Mouse (Mus musculus): Measurements from ENCODE around the gene Mrpl20.

Mrpl20 gene

DNA sequence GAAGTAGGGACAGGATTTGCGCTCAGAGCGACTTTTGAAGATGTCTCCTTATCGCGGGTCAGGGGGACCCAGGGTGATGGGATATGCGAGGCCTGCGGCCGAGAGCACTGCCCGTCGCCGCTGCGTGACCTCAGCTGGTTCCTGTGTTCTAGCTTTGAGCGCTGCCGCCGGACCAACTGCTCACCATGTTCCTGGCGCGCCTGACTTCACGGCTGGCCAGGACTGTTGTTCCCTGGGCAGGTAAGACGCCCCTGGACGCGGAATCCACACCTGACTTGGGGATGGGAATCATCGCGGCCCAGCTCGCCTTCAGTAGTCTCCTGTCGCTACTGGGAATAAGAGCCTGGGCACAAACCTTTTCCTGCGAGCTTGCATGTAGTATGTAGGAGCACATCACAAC, 29.2 kb downstream of the Mrpl20 start:
- no peak for DNase-seq (ENCODE audit: low spot score)

DNA sequence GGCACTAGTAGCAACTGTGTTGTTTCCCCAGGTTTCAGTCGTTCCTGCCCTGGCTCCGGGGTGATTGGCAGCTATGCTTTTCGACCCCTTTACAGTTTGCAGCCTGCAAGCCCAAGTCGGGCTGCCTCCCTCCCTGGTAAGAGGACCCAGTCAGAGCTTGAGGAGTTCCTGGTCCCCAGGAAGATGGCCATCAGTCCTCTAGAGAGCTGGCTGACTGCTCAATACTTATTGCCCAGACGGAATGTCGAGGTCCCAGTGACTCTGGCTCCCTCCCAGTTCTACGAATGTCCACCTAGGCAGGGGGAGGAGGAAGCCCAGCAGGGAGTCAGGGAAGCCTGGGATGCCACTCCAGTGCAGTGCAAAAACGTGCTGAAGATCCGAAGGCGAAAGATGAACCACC, 29.6 kb downstream of the Mrpl20 start:
- no peak for DNase-seq (ENCODE audit: low spot score)

DNA sequence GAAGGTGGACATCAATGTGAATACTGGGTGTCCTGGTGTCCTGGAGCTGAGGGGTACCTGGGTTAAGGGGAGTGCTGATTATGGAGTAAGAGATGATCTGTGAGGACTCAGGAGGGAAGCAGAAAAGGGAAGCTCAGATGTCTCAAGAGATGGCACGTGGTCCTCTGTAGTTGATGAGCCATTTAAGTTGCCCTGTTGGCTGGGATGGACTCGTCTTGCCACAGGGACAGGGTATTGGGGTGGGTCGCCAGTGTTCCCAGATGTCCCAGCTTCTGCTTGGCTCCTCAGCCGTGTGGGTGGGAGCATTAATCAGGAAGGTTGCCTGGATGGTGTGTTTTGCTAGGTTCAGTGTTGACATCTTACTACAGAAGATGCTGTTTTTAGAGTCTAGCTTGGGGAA, 30.6 kb downstream of the Mrpl20 start:
- no peak for DNase-seq (ENCODE audit: low spot score)

DNA sequence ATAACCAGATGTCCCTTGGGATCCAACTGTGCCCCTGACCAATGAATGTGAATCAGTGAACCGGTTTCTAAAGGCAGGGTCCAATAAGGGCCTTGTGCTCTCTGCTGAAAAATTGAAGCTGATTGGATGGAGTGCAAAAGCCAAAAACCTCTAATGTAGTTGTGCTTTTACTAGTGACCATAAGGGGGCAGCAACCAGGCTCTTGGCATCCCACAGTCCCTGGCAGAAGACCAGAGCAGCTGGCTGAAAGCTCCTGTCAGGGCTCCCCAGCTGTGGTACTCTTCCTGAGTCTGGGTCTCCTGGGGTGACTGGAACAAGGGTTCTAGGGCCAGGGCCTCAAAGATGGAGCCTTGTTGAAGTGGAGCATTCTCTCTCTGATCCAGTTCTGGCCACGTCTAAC, 31.2 kb downstream of the Mrpl20 start:
- DNase-seq (ENCODE audit: low spot score) = no peak

DNA sequence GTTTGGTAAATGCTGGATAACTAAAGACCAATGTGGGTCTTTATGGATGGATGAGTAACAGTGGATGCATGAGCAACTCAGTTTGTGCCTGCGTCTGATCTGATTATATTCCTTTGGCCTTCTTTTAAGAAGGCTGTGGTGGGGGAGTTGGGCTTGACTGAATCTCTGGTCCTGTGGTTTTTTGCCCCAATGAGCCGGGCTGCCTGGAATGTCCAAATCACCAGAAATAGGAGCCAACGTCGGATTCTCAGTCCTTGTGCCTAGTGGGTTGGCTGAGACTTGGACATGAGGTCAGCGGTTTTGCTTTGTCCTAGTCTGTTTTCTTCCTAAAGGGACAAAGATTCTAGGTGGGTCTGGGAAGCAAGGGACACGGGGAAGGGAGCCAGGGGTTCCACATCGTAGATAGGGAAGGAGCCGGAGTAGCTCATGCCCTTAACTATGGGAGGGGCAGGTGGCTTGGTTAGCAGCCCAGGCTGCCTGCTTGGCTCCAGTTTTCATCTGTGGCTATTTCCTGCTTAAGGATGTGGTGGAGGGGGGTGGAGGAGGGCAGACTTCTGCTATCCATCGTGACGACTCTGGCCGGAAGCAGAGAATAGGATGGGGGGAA, 34.8 kb downstream of the Mrpl20 start:
- no peak for DNase-seq (ENCODE audit: low spot score)

DNA sequence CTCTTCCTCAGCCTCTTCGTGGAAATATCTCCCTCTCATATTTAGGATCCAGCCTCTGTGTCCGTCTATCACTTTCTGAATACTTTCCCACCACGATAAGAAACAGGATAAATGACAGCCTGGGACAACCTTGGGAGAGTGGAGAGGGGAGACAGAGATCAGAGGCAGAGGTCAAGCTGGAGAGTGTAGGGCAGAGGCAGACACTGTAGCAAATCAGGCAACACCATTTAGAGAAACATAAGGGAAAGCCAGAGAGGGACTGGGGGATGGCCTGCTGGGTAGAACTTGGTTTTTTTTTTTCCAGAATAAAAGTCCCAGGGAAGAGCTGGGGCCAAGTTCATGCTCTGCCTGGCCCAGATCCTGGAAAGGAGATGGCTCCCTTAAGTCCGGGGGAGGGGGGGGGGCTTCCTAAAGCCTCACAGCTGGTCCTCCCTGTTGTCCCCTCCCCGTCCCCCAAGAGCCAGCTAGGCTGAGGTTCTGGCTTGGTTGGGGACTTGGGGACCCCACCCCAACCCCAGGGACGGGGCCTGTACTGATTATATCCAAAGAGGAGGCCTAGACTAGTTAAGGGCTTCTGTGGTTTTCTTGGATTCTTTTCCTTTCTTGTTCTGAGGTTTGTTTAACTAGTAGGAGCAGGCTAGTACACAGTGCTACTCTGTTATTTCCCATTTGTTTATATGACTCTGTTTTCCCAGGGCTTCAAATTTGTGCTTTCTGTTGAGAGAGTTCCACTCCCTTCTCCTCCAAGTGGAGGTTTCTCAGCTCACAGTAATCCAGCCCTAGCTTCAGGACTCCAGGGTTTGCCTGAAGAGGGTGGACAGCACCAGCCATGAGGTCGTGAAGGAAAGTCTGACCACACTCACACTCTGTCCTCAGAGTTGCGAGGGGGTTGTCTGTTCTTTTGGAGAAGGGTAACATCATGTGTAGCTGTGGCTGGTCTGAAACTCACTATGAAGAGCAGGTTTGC, 35.8 kb downstream of the Mrpl20 start:
- DNase-seq (ENCODE audit: low spot score) = no peak

DNA sequence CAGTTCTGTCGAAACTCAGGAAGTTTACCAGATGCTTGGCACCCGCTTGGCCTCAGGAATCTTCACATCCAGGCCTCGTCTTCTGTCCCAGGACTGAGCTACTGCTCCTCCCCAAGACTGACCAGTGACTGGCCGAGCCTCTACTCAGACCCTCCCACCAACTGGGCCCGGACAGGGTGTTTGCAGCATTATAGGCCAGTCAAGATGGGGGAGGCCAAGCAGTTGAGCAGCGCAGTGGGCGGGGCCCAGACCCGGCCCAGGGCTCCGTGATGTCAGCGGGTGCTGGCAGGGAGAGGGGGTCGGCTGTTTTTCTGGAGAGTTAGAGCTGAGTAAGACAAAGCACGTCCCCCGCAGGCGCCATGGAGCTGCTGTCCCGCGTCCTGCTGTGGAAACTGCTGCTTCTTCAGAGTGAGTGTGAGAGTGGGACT, 36.8 kb downstream of the Mrpl20 start, which contains the start of gene Mxra8:
Gene Mxra8, plus strand, starts transcription at position 198 of the 428 bp plus-strand sequence.
- no peak for DNase-seq (ENCODE audit: low spot score)

DNA sequence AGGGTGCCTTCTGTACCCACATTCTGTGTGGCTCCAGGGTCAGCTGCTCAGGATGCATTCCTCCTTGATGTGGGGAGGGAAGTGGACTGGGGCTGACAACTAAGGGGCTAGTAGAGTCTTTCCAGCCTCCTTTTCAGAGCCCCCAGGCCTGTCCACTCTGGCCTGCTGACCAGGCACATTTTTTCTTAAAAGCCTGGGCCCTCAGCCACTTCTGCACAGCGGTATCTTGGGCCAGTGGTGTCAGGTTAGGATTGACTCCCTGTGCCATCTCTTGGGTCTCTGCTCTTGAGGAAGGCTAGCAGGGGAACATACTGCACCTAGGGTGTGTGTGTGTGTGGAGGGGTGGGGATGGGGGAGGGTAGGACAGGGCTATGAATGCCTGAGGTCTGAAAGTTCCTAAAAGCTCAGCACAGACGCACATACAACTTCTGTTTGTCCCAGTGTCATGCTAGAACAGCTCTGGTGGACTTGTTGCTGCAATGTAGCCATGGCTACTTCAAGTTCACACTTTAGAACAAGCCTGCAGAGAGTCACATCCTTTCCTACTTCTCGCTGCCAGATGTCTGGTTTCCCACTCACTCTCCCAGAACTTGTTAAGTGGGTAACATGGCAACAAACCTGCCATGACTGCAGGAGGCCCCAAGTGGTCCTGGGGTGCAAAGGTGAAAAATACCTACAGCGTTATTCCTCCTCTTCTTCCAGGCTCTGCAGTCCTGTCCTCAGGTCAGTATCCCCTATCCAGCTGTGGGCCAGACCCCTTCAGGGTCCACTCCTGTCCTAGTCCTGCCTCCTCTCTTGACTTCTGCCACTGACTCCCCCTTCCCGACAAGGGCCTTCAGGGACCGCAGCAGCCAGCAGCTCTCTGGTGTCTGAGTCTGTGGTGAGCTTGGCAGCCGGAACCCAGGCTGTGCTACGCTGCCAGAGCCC, 37.7 kb downstream of the Mrpl20 start:
- peak; percentile 3 for DNase-seq (ENCODE audit: low spot score)

DNA sequence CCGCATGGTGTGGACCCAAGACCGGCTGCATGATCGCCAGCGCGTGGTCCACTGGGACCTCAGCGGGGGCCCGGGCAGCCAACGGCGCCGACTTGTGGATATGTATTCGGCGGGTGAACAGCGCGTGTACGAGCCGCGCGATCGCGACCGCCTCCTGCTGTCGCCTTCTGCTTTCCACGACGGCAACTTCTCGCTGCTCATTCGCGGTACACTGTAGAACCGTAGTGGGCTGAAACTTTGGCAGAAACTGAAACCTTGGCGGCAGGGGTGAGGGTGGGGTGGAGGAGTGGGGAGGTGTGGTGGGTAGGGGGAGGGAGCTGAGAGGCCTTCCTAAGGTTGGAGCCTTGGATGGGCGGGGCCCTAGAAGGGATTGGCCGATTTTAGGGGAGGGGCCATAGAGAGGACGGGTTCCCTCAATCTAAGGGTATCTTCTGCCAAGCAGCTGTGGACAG, 38.4 kb downstream of the Mrpl20 start:
- peak; percentile 9 for DNase-seq (ENCODE audit: low spot score)

DNA sequence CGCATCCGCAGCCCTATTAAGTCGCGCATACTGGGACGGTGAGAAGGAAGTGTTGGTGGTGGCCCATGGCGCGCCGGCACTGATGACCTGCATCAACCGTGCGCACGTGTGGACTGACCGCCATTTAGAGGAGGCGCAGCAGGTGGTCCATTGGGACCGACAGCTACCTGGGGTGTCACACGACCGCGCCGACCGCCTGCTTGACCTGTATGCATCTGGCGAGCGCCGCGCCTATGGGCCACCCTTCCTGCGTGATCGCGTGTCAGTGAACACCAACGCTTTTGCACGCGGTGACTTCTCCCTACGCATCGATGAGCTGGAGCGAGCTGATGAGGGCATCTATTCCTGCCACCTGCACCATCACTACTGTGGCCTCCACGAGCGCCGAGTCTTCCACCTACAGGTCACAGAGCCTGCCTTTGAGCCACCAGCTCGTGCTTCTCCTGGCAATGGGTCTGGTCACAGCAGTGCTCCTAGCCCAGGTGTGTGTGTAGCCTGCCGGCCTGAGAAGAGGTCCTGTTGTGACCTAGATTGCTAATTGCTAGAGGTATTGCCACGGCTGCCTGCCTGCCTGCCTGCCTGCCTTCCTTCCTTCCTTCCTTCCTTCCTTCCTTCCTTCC, 39.1 kb downstream of the Mrpl20 start:
- no peak for DNase-seq (ENCODE audit: low spot score)

DNA sequence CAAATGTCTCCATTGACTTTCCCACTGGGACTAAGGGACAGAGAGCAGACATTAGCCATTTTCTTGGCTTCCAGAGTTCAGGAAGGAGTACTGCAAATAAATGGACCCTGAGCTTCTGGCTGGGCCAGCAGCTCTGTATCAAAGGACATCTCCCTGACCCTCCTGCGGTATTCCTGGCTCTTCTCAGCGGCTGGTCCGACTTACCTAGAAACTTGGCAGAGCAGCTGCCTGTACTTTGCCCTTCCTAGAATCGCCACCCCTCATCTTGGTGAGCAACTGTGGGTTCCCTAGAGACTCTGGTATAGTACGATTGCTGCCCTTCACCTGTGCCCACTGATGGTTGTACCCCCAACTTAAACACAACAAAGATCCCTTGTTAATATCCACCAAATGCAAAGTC, 40.6 kb downstream of the Mrpl20 start:
- no peak for DNase-seq (ENCODE audit: low spot score)

DNA sequence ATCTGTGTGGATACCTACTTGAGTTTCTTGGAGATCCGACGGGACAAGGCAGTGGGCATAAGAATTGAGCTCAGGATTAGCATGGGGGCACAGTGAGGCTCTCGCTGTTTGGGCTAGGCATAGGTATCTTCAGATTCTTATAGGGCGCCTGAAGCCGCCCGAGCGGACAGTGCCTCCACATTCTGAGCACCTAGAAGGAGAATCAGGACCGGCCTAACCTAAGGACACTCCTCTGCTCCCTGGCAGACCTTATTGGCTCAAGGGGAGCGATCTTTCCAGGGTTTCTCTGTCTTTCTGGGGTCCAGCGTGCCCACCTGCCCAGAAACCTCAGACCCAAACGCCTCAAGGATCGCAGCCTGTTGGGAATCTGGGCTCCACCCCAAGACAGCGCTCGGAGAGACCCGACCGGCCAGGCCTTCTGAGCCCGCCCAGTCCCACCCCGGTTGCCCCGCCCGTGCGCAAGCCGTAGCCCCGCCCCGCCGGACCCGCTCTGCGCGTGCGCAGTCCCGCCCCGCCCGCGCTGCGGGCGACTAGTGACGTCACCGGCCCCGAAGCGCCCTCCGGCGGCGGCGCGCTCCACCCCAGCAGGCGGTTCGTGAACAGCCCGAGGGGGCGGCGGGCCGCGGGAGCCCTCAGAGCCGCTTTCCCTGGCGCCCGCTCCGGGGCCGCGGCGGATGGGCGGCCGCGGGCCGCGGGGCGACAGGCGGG, 44.3 kb downstream of the Mrpl20 start, which contains the start of gene Dvl1:
Gene Dvl1, plus strand, starts transcription at position 532 of the 708 bp plus-strand sequence.
- DNase-seq (ENCODE audit: low spot score) = peak; percentile 92

DNA sequence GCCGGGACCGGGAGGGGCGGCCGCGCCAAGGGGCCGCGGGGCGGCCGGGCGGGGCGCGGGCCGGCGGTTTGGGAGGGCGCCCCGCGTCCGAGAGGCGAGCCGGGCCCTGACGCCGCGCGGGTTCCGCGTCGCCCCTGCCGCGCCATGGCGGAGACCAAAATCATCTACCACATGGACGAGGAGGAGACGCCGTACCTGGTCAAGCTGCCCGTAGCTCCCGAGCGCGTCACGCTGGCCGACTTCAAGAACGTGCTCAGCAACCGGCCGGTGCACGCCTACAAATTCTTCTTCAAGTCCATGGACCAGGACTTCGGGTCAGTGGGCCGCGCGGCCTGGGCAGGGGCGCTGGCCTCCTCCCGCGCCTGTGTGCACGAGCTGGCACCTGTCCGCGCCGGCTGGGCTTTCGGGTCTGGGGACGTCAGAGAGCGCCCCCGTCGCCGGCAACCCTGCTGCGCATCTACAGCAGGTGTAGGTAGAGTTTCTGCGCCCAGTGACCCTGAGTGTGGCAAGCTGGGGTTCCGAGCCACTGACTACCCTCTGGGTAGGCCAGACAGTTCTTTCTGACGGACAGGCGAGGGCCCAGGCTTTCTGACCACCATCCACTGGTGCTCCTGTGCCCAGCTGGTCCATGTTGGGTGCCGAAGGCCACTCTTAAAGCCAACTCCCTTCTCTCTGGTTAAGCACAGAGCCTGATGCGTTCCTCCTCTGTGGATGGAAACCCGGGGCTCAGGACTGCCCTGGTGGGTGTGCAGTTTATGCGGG, 45.1 kb downstream of the Mrpl20 start:
- DNase-seq (ENCODE audit: low spot score) = no peak

DNA sequence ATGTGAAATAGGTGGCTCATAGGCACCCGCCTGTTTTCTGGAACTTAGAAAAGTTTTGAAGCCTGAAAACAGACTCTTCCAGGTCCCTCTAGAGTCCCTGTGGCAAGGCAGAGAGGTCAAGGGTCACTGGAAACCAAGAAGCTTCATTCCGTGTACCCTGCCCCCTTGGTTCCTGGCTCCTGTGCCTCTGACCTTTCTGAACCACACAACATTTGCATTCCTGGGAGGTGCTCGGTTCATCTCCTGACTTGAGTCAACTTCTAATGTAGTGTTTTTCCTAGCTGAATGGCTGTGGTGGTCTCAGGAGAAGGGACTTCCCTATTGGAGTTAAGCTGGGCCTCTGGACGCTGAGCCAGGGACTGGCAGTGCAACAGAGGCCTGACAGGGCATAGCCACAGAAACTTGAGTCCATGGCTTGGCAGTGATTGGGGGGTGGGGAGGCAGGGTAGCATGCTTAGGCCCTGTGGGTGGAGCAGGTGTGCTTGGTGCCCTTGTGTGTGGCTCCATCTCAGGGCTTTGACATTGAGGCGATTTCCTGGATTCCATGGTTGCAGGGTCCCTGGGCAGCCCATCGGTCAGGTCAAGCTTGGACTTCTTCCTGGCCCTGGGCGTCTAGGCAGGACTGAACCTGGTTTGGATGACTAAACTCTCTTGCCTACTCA, 45.9 kb downstream of the Mrpl20 start:
- DNase-seq (ENCODE audit: low spot score) = no peak

DNA sequence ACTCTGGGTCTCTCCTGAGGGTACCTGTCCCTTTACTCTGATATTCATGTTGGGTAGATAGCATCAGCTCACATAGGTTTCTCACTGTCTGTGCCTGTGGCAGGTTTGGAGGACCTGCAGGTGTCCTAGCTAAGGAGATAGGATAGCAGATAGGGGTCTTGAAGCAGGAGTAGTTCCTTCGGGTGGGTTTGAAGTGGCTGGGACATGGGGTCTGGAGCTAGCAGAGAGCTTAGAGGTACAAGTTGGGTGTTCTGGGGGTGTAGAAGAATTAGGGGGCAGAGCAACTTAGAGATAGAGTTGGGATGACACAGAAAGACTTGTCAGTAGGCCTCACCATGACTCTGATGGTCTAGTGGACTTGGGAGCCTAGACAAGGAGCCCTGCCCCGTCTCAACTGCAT, 46.7 kb downstream of the Mrpl20 start:
- no peak for DNase-seq (ENCODE audit: low spot score)

DNA sequence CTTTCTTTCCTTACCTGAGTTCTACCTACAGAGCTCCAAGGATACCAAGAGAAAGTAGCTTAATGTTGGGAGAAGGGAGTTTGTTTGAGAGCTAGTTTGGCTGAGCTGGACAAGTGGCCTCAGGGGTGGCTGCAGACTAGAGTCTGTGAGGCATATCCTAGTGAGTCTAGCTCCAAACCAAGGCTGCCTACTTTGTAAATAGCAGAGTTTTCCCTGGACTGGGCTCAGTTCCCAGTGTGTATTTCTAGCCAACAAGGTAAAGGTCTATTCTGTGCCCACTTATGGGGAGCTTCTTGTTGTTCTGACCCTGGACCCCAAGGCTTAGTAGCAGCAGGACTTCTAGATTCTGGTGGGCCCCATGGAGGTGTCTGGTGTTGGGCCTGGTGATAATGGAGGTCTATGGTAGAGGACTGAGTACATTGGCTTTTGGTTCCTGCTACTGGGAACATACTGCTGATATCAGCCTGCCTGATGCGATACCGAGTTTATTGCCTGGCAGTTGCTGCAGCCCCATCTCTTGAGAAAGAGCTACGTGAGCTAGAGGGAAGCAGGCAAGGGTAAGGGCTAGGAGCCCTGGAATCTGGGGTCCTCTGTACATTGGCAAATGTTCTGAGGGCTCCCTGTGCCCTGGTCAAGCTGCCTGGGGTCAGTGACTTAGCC, 47.2 kb downstream of the Mrpl20 start:
- no peak for DNase-seq (ENCODE audit: low spot score)

DNA sequence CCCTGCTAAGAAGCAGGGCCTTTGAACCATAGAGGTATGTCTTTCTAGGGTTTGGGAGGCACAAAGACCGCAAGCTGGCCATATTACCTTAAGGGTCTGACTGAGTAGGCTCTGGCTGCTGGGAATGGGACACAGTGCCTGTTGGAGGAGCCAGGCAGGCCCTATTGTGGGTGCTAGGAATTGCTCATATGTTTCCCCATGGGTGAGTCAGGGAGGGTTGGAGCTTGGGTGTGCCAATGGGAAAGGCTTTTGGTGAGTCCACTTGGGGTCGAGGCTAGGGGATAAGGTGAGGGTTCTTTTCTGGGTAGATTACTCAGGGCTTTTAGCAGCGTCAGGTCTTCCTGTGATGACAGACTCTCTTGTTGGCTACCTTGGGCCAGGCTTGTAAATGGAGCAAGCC, 48.7 kb downstream of the Mrpl20 start:
- no peak for DNase-seq (ENCODE audit: low spot score)

DNA sequence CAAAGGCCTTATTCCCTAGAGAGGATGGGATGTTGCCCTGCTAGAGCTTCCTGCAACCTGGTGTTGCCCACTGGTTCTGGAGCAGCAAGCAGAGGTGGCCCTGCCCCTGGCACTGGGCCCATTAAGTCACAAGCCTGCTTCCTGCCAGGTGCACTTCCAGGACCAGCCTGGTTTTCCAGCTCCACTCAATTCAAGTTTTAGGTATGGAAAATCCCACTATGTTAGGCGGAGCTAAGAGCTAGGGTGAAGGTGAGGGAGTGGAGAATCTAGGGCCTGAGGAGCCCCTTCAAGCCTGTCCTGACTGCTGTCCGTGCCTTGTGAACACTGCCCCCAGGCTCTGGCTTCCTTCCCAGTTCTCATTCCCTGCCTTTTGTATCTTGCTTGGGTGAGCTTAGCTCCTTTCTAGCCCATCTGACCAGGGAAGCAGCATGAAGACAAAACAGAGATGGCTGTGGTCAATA, 49.3 kb downstream of the Mrpl20 start:
- no peak for DNase-seq (ENCODE audit: low spot score)

DNA sequence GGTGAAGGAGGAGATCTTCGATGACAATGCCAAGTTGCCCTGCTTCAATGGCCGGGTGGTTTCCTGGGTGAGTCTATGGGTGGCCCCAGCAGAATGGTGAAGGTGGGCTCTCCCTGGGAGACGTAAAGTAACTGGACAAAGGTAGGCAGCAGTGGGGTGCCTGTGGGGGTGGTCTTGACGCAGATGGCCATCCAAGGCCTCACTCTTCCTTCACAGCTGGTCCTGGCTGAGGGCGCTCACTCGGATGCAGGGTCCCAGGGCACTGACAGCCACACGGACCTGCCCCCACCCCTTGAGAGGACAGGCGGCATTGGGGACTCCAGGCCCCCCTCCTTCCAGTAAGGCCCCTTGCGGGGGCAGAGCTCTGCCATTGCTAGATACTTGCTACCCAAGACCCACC, 50.7 kb downstream of the Mrpl20 start:
- no peak for DNase-seq (ENCODE audit: low spot score)

Data from urinary bladder, postnatal 10 days (tissue).